Mouse (Mus musculus): ENCODE data around the gene Clcn3. TPM values are rescaled to one million over a fixed set of nuclear protein-coding genes. Genes with fewer than 3 reads are reported as not detected.

Clcn3 gene
- total RNA-seq, 2 experiments from 2014 or later, result 139 to 143 TPM

GRCm38 (mm10) chr8:60954281-60955014 lies 28.7 kb downstream of the Clcn3 start:
- peak; percentile 67 to 90 for DNase-seq (ENCODE audit: low spot score in 2 of 2)

- DNase-seq (ENCODE audit: low spot score in 2 of 2), result no peak
Measured at GRCm38 (mm10) chr8:60952803-60953202, 30.3 kb downstream of the Clcn3 start.

GRCm38 (mm10) chr8:60951757-60952156 lies 31.3 kb downstream of the Clcn3 start:
- no peak for DNase-seq (ENCODE audit: low spot score in 2 of 2)

GRCm38 (mm10) chr8:60951271-60951670 lies 31.8 kb downstream of the Clcn3 start:
- no peak for DNase-seq (ENCODE audit: low spot score in 2 of 2)

GRCm38 (mm10) chr8:60949859-60950258 lies 33.2 kb downstream of the Clcn3 start:
- no peak for DNase-seq (ENCODE audit: low spot score in 2 of 2)

- DNase-seq (ENCODE audit: low spot score in 2 of 2), result no peak
Measured at GRCm38 (mm10) chr8:60947503-60947902, 35.6 kb downstream of the Clcn3 start.

GRCm38 (mm10) chr8:60942867-60943266 lies 40.2 kb downstream of the Clcn3 start:
- DNase-seq (ENCODE audit: low spot score in 2 of 2), result no peak

- no peak for DNase-seq (ENCODE audit: low spot score in 2 of 2)
Measured at GRCm38 (mm10) chr8:60938717-60939424, 44.2 kb downstream of the Clcn3 start.

GRCm38 (mm10) chr8:60933617-60934016 lies 49.5 kb downstream of the Clcn3 start:
- DNase-seq (ENCODE audit: low spot score in 2 of 2), result no peak

- DNase-seq (ENCODE audit: low spot score in 2 of 2), result no peak
Measured at GRCm38 (mm10) chr8:60920176-60920575, 62.9 kb downstream of the Clcn3 start.

- DNase-seq (ENCODE audit: low spot score in 2 of 2), result no peak
Measured at GRCm38 (mm10) chr8:60919069-60919468, 64.0 kb downstream of the Clcn3 start.

GRCm38 (mm10) chr8:60912554-60912953 lies 70.5 kb downstream of the Clcn3 start:
- DNase-seq (ENCODE audit: low spot score in 2 of 2), result no peak

- no peak for DNase-seq (ENCODE audit: low spot score in 2 of 2)
Measured at GRCm38 (mm10) chr8:60912081-60912480, 71.0 kb downstream of the Clcn3 start.

- DNase-seq (ENCODE audit: low spot score in 2 of 2), result no peak
Measured at GRCm38 (mm10) chr8:60900147-60900546, 83.0 kb downstream of the Clcn3 start.

- no peak for DNase-seq (ENCODE audit: low spot score in 2 of 2)
Measured at GRCm38 (mm10) chr8:60895878-60896277, 87.2 kb downstream of the Clcn3 start.

GRCm38 (mm10) chr8:60891757-60892156 lies 91.3 kb downstream of the Clcn3 start:
- no peak for DNase-seq (ENCODE audit: low spot score in 2 of 2)

GRCm38 (mm10) chr8:60890520-60890874 lies 92.6 kb downstream of the Clcn3 start:
- no peak for DNase-seq (ENCODE audit: low spot score in 2 of 2)

- DNase-seq (ENCODE audit: low spot score in 2 of 2), result peak; percentile 89 to 93
Measured at GRCm38 (mm10) chr8:60889843-60890519, 93.1 kb downstream of the Clcn3 start, which contains the start of gene Hpf1. TSS of gene Hpf1 (plus strand) at chr8:60890418.

GRCm38 (mm10) chr8:60889131-60889842 lies 93.8 kb downstream of the Clcn3 start:
- DNase-seq (ENCODE audit: low spot score in 2 of 2), result no peak

- DNase-seq (ENCODE audit: low spot score in 2 of 2), result no peak
Measured at GRCm38 (mm10) chr8:60886736-60887135, 96.4 kb downstream of the Clcn3 start.

GRCm38 (mm10) chr8:60883419-60884137 lies 99.5 kb downstream of the Clcn3 start:
- DNase-seq (ENCODE audit: low spot score in 2 of 2), result no peak

All from layer of hippocampus, postnatal 14 days (tissue).